Mouse (Mus musculus) CH12.LX (cell line): ENCODE measurements at regions not wholly inside any gene's neighbourhood (a gene's known extent, or its start where the extent isn't known, plus 50 kb on each side); places are given as distances from the start of the nearest gene placed in this dataset.

Source experiments
- DNase-seq: peaks from one replicate; pipeline ENCODE4 v3.0.0-alpha.2; 2013; ENCODE audit errors: extremely low read depth
- H3K27ac ChIP-seq: 2 replicates; pipeline ENCODE4 v1.5.1; 2012; ENCODE audit warnings: low read depth, mild to moderate bottlenecking, control low read depth, moderate library complexity; ENCODE audit not compliant: insufficient read depth
- H3K27me3 ChIP-seq: replicated peaks from 2 replicates; pipeline ENCODE3; 2012; ENCODE audit warnings: inconsistent platforms
- H3K36me3 ChIP-seq, 2 experiments: replicated peaks in 1 of 2; 2 replicates each; pipeline versions ENCODE3 to v1.6.1; 2012; ENCODE audit warnings: inconsistent platforms in 1 of 2, low read length in 1 of 2, mild to moderate bottlenecking in 1 of 2, mixed read lengths in 1 of 2, moderate library complexity in 1 of 2; ENCODE audit not compliant: control insufficient read depth in 1 of 2, insufficient read depth in 1 of 2
- H3K4me1 ChIP-seq, 2 experiments: 2 replicates each; pipeline ENCODE4 v1.6.1; 2012; ENCODE audit warnings: inconsistent platforms in 1 of 2, moderate library complexity in 1 of 2; ENCODE audit not compliant: insufficient read depth in 2 of 2, control insufficient read depth in 1 of 2
- H3K4me2 ChIP-seq: 2 replicates; pipeline ENCODE4 v1.6.1; 2012; ENCODE audit warnings: low read depth, mild to moderate bottlenecking, control low read depth; ENCODE audit not compliant: poor library complexity, insufficient read depth, severe bottlenecking
- H3K4me3 ChIP-seq, 3 experiments: fragments of 150-350 bp in 1 of 3; sonication (generic) in 1 of 3; replicated peaks in 1 of 3; 2 replicates each; pipeline versions ENCODE3 to v1.5.1; 2011 to 2012; ENCODE audit warnings: low read depth in 2 of 3, low read length in 2 of 3, mild to moderate bottlenecking in 2 of 3, moderate library complexity in 2 of 3, control low read depth in 1 of 3, improper control_type of control experiment in 1 of 3, inconsistent platforms in 1 of 3, mixed read lengths in 1 of 3; ENCODE audit not compliant: poor library complexity in 1 of 3
- H3K79me2 ChIP-seq: replicated peaks from 2 replicates; pipeline ENCODE4 v1.6.1; 2012; ENCODE audit warnings: mild to moderate bottlenecking, moderate library complexity; ENCODE audit not compliant: control insufficient read depth, poor library complexity, insufficient read depth, severe bottlenecking; ENCODE audit errors: extremely low read depth
- H3K9ac ChIP-seq: 2 replicates; pipeline ENCODE4 v1.6.1; 2012; ENCODE audit warnings: low read depth, mild to moderate bottlenecking, control low read depth, moderate library complexity; ENCODE audit not compliant: insufficient read depth
- H3K9me3 ChIP-seq: replicated peaks from 2 replicates; pipeline ENCODE3; 2012; ENCODE audit warnings: low read length, inconsistent platforms, mixed read lengths
- BHLHE40 ChIP-seq: IDR thresholded peaks from 2 replicates; pipeline ENCODE4 v1.6.1; 2011; ENCODE audit warnings: mild to moderate bottlenecking, low read depth, low read length, improper control_type of control experiment
- E2F4 ChIP-seq: IDR thresholded peaks from 2 replicates; pipeline ENCODE4 v1.6.1; 2011; ENCODE audit warnings: low read depth, low read length, improper control_type of control experiment; ENCODE audit not compliant: insufficient replicate concordance
- ELF1 ChIP-seq: IDR thresholded peaks from 2 replicates; pipeline ENCODE4 v1.6.1; 2014; ENCODE audit warnings: low read depth, mild to moderate bottlenecking, inconsistent platforms, low read length, improper control_type of control experiment
- EP300 ChIP-seq: IDR thresholded peaks from 2 replicates; pipeline ENCODE4 v1.6.1; 2011; ENCODE audit warnings: low read length, improper control_type of control experiment
- GABPA ChIP-seq: IDR thresholded peaks from 2 replicates; pipeline ENCODE4 v1.6.1; 2012; ENCODE audit warnings: low read depth, low read length, improper control_type of control experiment, inconsistent platforms; ENCODE audit not compliant: insufficient replicate concordance
- IRF4 ChIP-seq: IDR thresholded peaks from 2 replicates; pipeline ENCODE4 v1.6.1; 2014; ENCODE audit warnings: low read depth, mild to moderate bottlenecking, inconsistent platforms, low read length, improper control_type of control experiment
- JUND ChIP-seq: conservative IDR thresholded peaks from 2 replicates; pipeline ENCODE4 v1.6.1; 2011; ENCODE audit warnings: low read depth, low read length, improper control_type of control experiment
- MEF2A ChIP-seq: IDR thresholded peaks from 2 replicates; pipeline ENCODE4 v1.6.1; 2014; ENCODE audit warnings: low read depth, mild to moderate bottlenecking, inconsistent platforms, low read length, improper control_type of control experiment, borderline replicate concordance
- MXI1 ChIP-seq: IDR thresholded peaks from 2 replicates; pipeline ENCODE4 v1.6.1; 2011; ENCODE audit warnings: mild to moderate bottlenecking, low read depth, low read length, improper control_type of control experiment
- MYC ChIP-seq: IDR thresholded peaks from 2 replicates; pipeline ENCODE4 v1.6.1; 2011; ENCODE audit warnings: low read depth, mild to moderate bottlenecking, improper control_type of control experiment, low read length
- NELFE ChIP-seq: IDR thresholded peaks from 2 replicates; pipeline ENCODE4 v1.6.1; 2011; ENCODE audit warnings: low read depth, low read length, improper control_type of control experiment
- NRF1 ChIP-seq: IDR thresholded peaks from 2 replicates; pipeline ENCODE4 v1.6.1; 2014; ENCODE audit warnings: low read depth, mild to moderate bottlenecking, inconsistent platforms, low read length, improper control_type of control experiment, moderate library complexity
- POLR2A ChIP-seq: IDR thresholded peaks from 2 replicates; pipeline ENCODE4 v1.6.1; 2011; ENCODE audit warnings: low read depth, mild to moderate bottlenecking, improper control_type of control experiment, low read length
- RCOR1 ChIP-seq: conservative IDR thresholded peaks from 2 replicates; pipeline ENCODE4 v1.6.1; 2012; ENCODE audit warnings: low read depth, mild to moderate bottlenecking, inconsistent platforms, low read length, improper control_type of control experiment
- SIN3A ChIP-seq: IDR thresholded peaks from 2 replicates; pipeline ENCODE4 v1.6.1; 2012; ENCODE audit warnings: low read length, improper control_type of control experiment, inconsistent platforms
- SMC3 ChIP-seq: IDR thresholded peaks from 2 replicates; pipeline ENCODE4 v1.6.1; 2011; ENCODE audit warnings: low read depth, low read length, improper control_type of control experiment
- TCF12 ChIP-seq: IDR thresholded peaks from 2 replicates; pipeline ENCODE4 v1.6.1; 2014; ENCODE audit warnings: low read depth, mild to moderate bottlenecking, inconsistent platforms, low read length, improper control_type of control experiment
- UBTF ChIP-seq: IDR thresholded peaks from 2 replicates; pipeline ENCODE4 v1.6.1; 2012; ENCODE audit warnings: low read depth, mild to moderate bottlenecking, inconsistent platforms, low read length, improper control_type of control experiment, moderate library complexity
- ZC3H11A ChIP-seq: IDR thresholded peaks from 2 replicates; pipeline ENCODE4 v1.6.1; 2012; ENCODE audit warnings: low read depth, mild to moderate bottlenecking, inconsistent platforms, low read length, improper control_type of control experiment
- ZMIZ1 ChIP-seq: IDR thresholded peaks from 2 replicates; pipeline ENCODE4 v1.6.1; 2012; ENCODE audit warnings: low read depth, mild to moderate bottlenecking, inconsistent platforms, low read length, improper control_type of control experiment
- ZNF384 ChIP-seq: IDR thresholded peaks from 2 replicates; pipeline ENCODE4 v1.6.1; 2012; ENCODE audit warnings: low read depth, low read length, improper control_type of control experiment, inconsistent platforms
- dilution Hi-C: fragments of 300-500 bp; cut with MboI; formaldehyde crosslinking; loops from 2 replicates; pipeline ENCODE4 v1.14.3; 2020; ENCODE audit warnings: low sequenced_read_pairs; ENCODE audit not compliant: extremely low pct_unique_long_range_greater_than_20kb, extremely low pct_ligation_motif_present
- in situ Hi-C: fragments of 300-500 bp; cut with MboI; formaldehyde crosslinking; loops from 3 replicates; pipeline ENCODE4 v1.14.3; 2019; ENCODE audit warnings: low sequenced_read_pairs, low pct_ligation_motif_present, low pct_unique_long_range_greater_than_20kb, mixed read lengths

DNA sequence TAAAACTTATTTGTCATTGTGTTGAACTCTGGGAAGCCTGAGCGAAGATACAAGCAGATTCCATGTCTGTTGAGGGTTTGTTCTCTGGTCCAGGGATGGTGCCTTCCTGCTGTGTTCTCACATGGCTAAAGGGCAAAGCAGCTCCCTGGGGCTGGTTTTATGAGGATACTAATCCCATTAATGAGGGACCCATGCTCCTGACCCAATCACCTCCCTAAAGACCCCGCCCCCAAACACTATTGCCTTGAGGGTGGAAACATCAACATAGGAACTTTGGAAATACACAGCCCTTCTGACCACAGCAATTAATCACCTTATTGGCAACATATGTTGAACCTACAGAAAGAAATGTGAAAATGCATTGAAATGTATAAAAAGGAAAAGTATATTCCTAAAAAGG, 88.5 kb upstream of the BC052040 start:
- no peak overlapping the region for H3K9ac ChIP-seq
- H3K79me2 ChIP-seq, result no peaks in the 10 kb centered on the region
- no peak overlapping the region for H3K4me3 ChIP-seq
- no peak for DNase-seq
- in situ Hi-C loops, result no loop called here
- no peak overlapping the region for H3K27ac ChIP-seq
- H3K4me1 ChIP-seq, result peaks cover 0 to 3% of the 10 kb centered on the region in 2 experiments; a peak in 1 of 4 replicates
- H3K27me3 ChIP-seq, result no peaks in the 10 kb centered on the region
- H3K4me2 ChIP-seq, result no peak overlapping the region
- TF ChIP-seq ZNF384, result no peak
- TF ChIP-seq NELFE, result no peak
- TF ChIP-seq UBTF, result no peak
- TF ChIP-seq MXI1, result no peak
- TF ChIP-seq JUND, result no peak
- TF ChIP-seq IRF4, result no peak
- no peak for TF ChIP-seq TCF12
- TF ChIP-seq NRF1, result no peak
- no peak for TF ChIP-seq SMC3
- no peak for TF ChIP-seq EP300
- TF ChIP-seq GABPA, result no peak
- no peak for TF ChIP-seq POLR2A
- TF ChIP-seq E2F4, result no peak
- no peak for TF ChIP-seq BHLHE40
- TF ChIP-seq MEF2A, result no peak
- no peak for TF ChIP-seq MYC
- TF ChIP-seq SIN3A, result no peak
- TF ChIP-seq ELF1, result no peak
- TF ChIP-seq ZMIZ1, result no peak
- no peak for TF ChIP-seq RCOR1
- dilution Hi-C loops, result no loop called here
- H3K9me3 ChIP-seq, result no peaks in the 10 kb centered on the region
- H3K36me3 ChIP-seq, result no peaks in the 10 kb centered on the region

GRCm38 (mm10) chr2:115499904-115500303, 81.6 kb upstream of the BC052040 start:
- H3K4me2 ChIP-seq, result no peak overlapping the region
- H3K27ac ChIP-seq, result no peak overlapping the region
- H3K9me3 ChIP-seq, result no peaks in the 10 kb centered on the region
- TF ChIP-seq ZC3H11A, result no peak
- in situ Hi-C loops, result no loop called here
- no peak overlapping the region for H3K9ac ChIP-seq
- H3K27me3 ChIP-seq, result no peaks in the 10 kb centered on the region
- no peak overlapping the region for H3K4me3 ChIP-seq
- dilution Hi-C loops, result no loop called here
- H3K4me1 ChIP-seq, result peaks cover 0 to 3% of the 10 kb centered on the region in 2 experiments; a peak in 1 of 4 replicates
- no peak for DNase-seq
- no peaks in the 10 kb centered on the region for H3K36me3 ChIP-seq
- H3K79me2 ChIP-seq, result no peaks in the 10 kb centered on the region
